Mouse (Mus musculus) lung, embryonic 14.5 days (tissue): ENCODE data around the gene Numa1. TPM values are rescaled to one million over a fixed set of nuclear protein-coding genes. Genes with fewer than 3 reads are reported as not detected.
"Not testable (repeated sequence)": the region's sequence is repeated elsewhere in the genome, so short reads cannot be mapped to it uniquely, and the experiment has no call there.

Source experiments
- ATAC-seq: fragments of 200-750 bp; cut with Nextera tagmentation; 2 replicates; pipeline ENCODE4 v1.8.0; 2017; ENCODE audit warnings: mild to moderate bottlenecking, moderate TSS enrichment, moderate library complexity; ENCODE audit not compliant: insufficient read depth
- DNase-seq: peaks from one replicate; pipeline ENCODE4 v3.0.0-alpha.2; 2015
- H3K27ac ChIP-seq: fragments of 300-500 bp; sonication (generic); 2 replicates; pipeline ENCODE4 v1.5.1; 2014; ENCODE audit warnings: low read depth, mild to moderate bottlenecking, moderate library complexity
- H3K27me3 ChIP-seq: fragments of 300-500 bp; sonication (generic); 2 replicates; pipeline ENCODE4 v1.6.1; 2014; ENCODE audit warnings: low read length, control low read depth; ENCODE audit not compliant: insufficient read depth
- H3K36me3 ChIP-seq: fragments of 300-500 bp; sonication (generic); 2 replicates; pipeline ENCODE4 v1.6.1; 2014; ENCODE audit warnings: control low read depth; ENCODE audit not compliant: insufficient read depth
- H3K4me1 ChIP-seq: fragments of 300-500 bp; sonication (generic); 2 replicates; pipeline ENCODE4 v1.6.1; 2014; ENCODE audit warnings: antibody characterized with exemption, control low read depth; ENCODE audit not compliant: insufficient read depth
- H3K4me2 ChIP-seq: fragments of 300-500 bp; sonication (generic); 2 replicates; pipeline ENCODE4 v1.6.1; 2014; ENCODE audit warnings: mild to moderate bottlenecking
- H3K4me3 ChIP-seq: fragments of 300-500 bp; sonication (generic); 2 replicates; pipeline ENCODE4 v1.5.1; 2014; ENCODE audit warnings: low read depth, low read length
- H3K9ac ChIP-seq: fragments of 300-500 bp; sonication (generic); 2 replicates; pipeline ENCODE4 v1.6.1; 2014
- H3K9me3 ChIP-seq: fragments of 300-500 bp; sonication (generic); 2 replicates; pipeline ENCODE4 v1.6.1; 2016; ENCODE audit warnings: low read depth, low read length, control low read depth
- CTCF ChIP-seq: IDR thresholded peaks from 2 replicates; pipeline ENCODE4 v1.5.1; 2016; ENCODE audit warnings: antibody characterized with exemption, low read depth
- WGBS: fragments of 180-500 bp; shearing (Covaris S2); extraction: QIAGEN DNeasy Blood & Tissue Kit; methylation state at CpG from one replicate; pipeline ENCODE4 v1.1.7; 2014; 5-methylcytosine and 5-hydroxymethylcytosine counted together
- polyA plus RNA-seq: library from polyadenylated mRNA; unstranded; fragments of >200 nt; fragmentation: Nextera tagmentation; extraction: Ambion mirVana; gene quantifications from 2 replicates; pipeline ENCODE4 v1.2.1, GENCODE M21; 2014

Gene Numa1
- polyA plus RNA-seq, 1 experiment from 2014 or later: 109 TPM

- Histone ChIP-seq H3K9me3 (no peaks in the 10 kb centered on the region), H3K4me1 (no peaks in the 10 kb centered on the region), H3K27me3 (no peaks in the 10 kb centered on the region), H3K36me3 (peaks cover 94% of the 10 kb centered on the region), H3K9ac (no peak overlapping the region), H3K27ac (no peak overlapping the region), H3K4me3 (no peak overlapping the region), H3K4me2 (no peak overlapping the region)
- TF ChIP-seq CTCF: no peak
- ATAC-seq: no peak
- no peak for DNase-seq
- WGBS: 89% methylated on average over 2 of the region's 2 CpGs
Measured at GRCm38 (mm10) chr7:102035534-102035933, 101.6 kb downstream of the Numa1 start.

- no peak overlapping the region for H3K4me2 ChIP-seq
- no peaks in the 10 kb centered on the region for H3K4me1 ChIP-seq
- H3K9ac ChIP-seq: no peak overlapping the region
- DNase-seq (no peak), ATAC-seq (no peak)
- H3K27ac ChIP-seq: no peak overlapping the region
- no peak overlapping the region for H3K4me3 ChIP-seq
- TF ChIP-seq CTCF: no peak
- H3K36me3 ChIP-seq: peaks cover 91% of the 10 kb centered on the region
- no peaks in the 10 kb centered on the region for H3K27me3 ChIP-seq
- WGBS: 93% methylated on average over 3 of the region's 3 CpGs
- no peaks in the 10 kb centered on the region for H3K9me3 ChIP-seq
Measured at GRCm38 (mm10) chr7:102037318-102037717, 103.4 kb downstream of the Numa1 start.

- Histone ChIP-seq H3K4me1 (no peaks in the 10 kb centered on the region), H3K36me3 (peaks cover 44% of the 10 kb centered on the region), H3K9ac (no peak overlapping the region), H3K4me3 (no peak overlapping the region), H3K9me3 (no peaks in the 10 kb centered on the region), H3K27me3 (no peaks in the 10 kb centered on the region), H3K4me2 (no peak overlapping the region), H3K27ac (no peak overlapping the region)
- no peak for DNase-seq
- 65% methylated on average over 2 of the region's 2 CpGs for WGBS
- ATAC-seq: no peak
- TF ChIP-seq CTCF: no peak
Measured at GRCm38 (mm10) chr7:102042314-102042713, 108.4 kb downstream of the Numa1 start.

- H3K4me2 ChIP-seq, ATAC-seq: not testable (repeated sequence)
- peak; percentile 34 for TF ChIP-seq CTCF
Measured at GRCm38 (mm10) chr7:102048524-102048923, 114.6 kb downstream of the Numa1 start.

GRCm38 (mm10) chr7:102061353-102061752 is 127.4 kb downstream of the Numa1 start:
- whole genome bisulfite sequencing: 86% methylated on average over 3 of the region's 3 CpGs
- no peak for DNase-seq

More at GRCm38 (mm10) chr7:102048524-102048923, 114.6 kb downstream of the Numa1 start:
- not testable (repeated sequence) for H3K9ac ChIP-seq, H3K27ac ChIP-seq, DNase-seq, H3K27me3 ChIP-seq, H3K36me3 ChIP-seq, H3K9me3 ChIP-seq, H3K4me1 ChIP-seq, H3K4me3 ChIP-seq

GRCm38 (mm10) chr7:102062203-102062602 is 128.3 kb downstream of the Numa1 start:
- Histone ChIP-seq H3K4me1 (peaks cover 12% of the 10 kb centered on the region; the same call in 1 of the 2 replicates), H3K27ac (no peak overlapping the region), H3K9me3 (no peaks in the 10 kb centered on the region), H3K27me3 (no peaks in the 10 kb centered on the region), H3K9ac (no peak overlapping the region), H3K4me2 (no peak overlapping the region), H3K4me3 (no peak overlapping the region), H3K36me3 (0 out of 2 replicates have a peak, but pooled peaks cover 16% of the 10 kb centered on the region)
- 78% methylated on average over 1 of the region's 1 CpGs for WGBS
- ATAC-seq (no peak), DNase-seq (no peak)
- TF ChIP-seq CTCF: no peak

More at GRCm38 (mm10) chr7:102061353-102061752, 127.4 kb downstream of the Numa1 start:
- no peak overlapping the region for H3K9ac ChIP-seq
- TF ChIP-seq CTCF: no peak
- H3K27me3 ChIP-seq: no peaks in the 10 kb centered on the region
- no peak overlapping the region for H3K27ac ChIP-seq
- H3K4me1 ChIP-seq: peaks cover 7% of the 10 kb centered on the region; the same call in 1 of the 2 replicates
- ATAC-seq: no peak
- H3K4me2 ChIP-seq: no peak overlapping the region
- H3K9me3 ChIP-seq: no peaks in the 10 kb centered on the region
- H3K36me3 ChIP-seq: peaks cover 24% of the 10 kb centered on the region; the same call in 1 of the 2 replicates
- no peak overlapping the region for H3K4me3 ChIP-seq

GRCm38 (mm10) chr7:102063891-102064290 is 130.0 kb downstream of the Numa1 start:
- H3K4me3 ChIP-seq: peak overlapping the region; percentile 59
- 57% methylated on average over 9 of the region's 9 CpGs for WGBS
- no peak for ATAC-seq
- no peak for TF ChIP-seq CTCF
- H3K36me3 ChIP-seq: 0 out of 2 replicates have a peak, but pooled peaks cover 9% of the 10 kb centered on the region
- no peaks in the 10 kb centered on the region for H3K9me3 ChIP-seq
- no peak overlapping the region; the same call in 1 of the 2 replicates for H3K9ac ChIP-seq
- peak overlapping the region; percentile 65 for H3K4me2 ChIP-seq
- H3K27me3 ChIP-seq: no peaks in the 10 kb centered on the region
- H3K4me1 ChIP-seq: peaks cover 12% of the 10 kb centered on the region; the same call in 1 of the 2 replicates
- DNase-seq: no peak
- H3K27ac ChIP-seq: no peak overlapping the region

Other genes with a start within 250 kb of the Numa1 start
- gene Phox2a, start 115.8 kb upstream of the Numa1 start, polyA plus RNA-seq: 0.34 and 0.67 TPM in 2 replicates
- gene Inppl1, start 95.9 kb upstream of the Numa1 start, polyA plus RNA-seq: 35.6 and 37.4 TPM in 2 replicates
- gene Folr2, start 76.9 kb upstream of the Numa1 start, polyA plus RNA-seq: 2.6 and 2.8 TPM in 2 replicates
- gene Anapc15, start 70.4 kb upstream of the Numa1 start, polyA plus RNA-seq: 85.9 and 90.4 TPM in 2 replicates
- gene Folr1, start 63.3 kb upstream of the Numa1 start, polyA plus RNA-seq: 0.20 and 0.73 TPM in 2 replicates
- gene Lamtor1, start 28.2 kb upstream of the Numa1 start, polyA plus RNA-seq: 151 and 161 TPM in 2 replicates
- 0.30 and 0.43 TPM in 2 replicates for gene Tomt, start 27.8 kb upstream of the Numa1 start, polyA plus RNA-seq
- 7.7 and 8.3 TPM in 2 replicates for gene Lrrc51, start 216 bp upstream of the Numa1 start, polyA plus RNA-seq
- gene Il18bp, start 84.6 kb downstream of the Numa1 start, polyA plus RNA-seq: 2.2 and 2.6 TPM in 2 replicates
- 24.8 and 29.3 TPM in 2 replicates for gene Rnf121, start 131.4 kb downstream of the Numa1 start, polyA plus RNA-seq
- 23.8 and 26.9 TPM in 2 replicates for gene Xndc1, start 131.4 kb downstream of the Numa1 start, polyA plus RNA-seq
- gene Xntrpc, start 131.6 kb downstream of the Numa1 start, polyA plus RNA-seq: 1.0 and 1.2 TPM in 2 replicates
- not detected in 2 replicates for gene Trpc2, start 149.0 kb downstream of the Numa1 start, polyA plus RNA-seq
- 0.50 and 0.65 TPM in 2 replicates for gene Art1, start 167.6 kb downstream of the Numa1 start, polyA plus RNA-seq
- 1.1 and 1.2 TPM in 2 replicates for gene Art5, start 175.4 kb downstream of the Numa1 start, polyA plus RNA-seq
- not detected in 2 replicates for gene Chrna10, start 182.7 kb downstream of the Numa1 start, polyA plus RNA-seq